Mouse (Mus musculus) hindlimb bud, embryonic 11.5 days (tissue): Measurements from ENCODE around the gene Relb.
A peak's percentile ranks its signal among the peaks of the same experiment; 100 is the strongest.

ENCODE experiments used
- DNase-seq: peaks from one replicate; pipeline ENCODE4 v3.0.0-alpha.2; 2012; ENCODE audit warnings: low read depth, low spot score; ENCODE audit errors: extremely low spot score

The Relb gene

DNA sequence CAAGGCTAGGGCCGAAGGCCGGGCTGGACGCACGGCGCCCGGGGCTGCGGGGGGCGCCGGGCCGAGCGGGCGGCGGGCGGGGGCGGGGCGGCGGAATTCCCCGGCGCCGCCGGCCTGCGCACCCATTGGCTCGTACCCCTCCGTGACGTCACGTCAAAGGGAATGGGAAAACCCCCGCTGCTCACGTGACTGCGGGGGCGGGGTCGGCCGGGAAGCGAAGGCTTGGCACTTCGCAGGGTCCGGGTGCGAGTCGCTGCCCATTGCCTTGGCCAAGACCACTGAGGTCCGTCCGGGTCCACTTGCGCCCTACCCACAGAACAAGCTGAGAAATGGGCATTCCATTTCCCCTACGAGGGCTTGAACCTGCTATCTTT is at the start of gene Relb:
Gene Relb (minus strand): TSS at position 78 of the 374 bp plus-strand sequence.
- peak; percentile 35 for DNase-seq

GRCm38 (mm10) chr7:19678901-19679300 is 49.7 kb upstream of the Relb start:
- no peak for DNase-seq

- DNase-seq, result no peak
Measured at GRCm38 (mm10) chr7:19677872-19678271, 48.6 kb upstream of the Relb start, which contains the start of gene Apoc2. Gene Apoc2 (minus strand): TSS chr7:19677941.

- DNase-seq, result no peak
Measured at GRCm38 (mm10) chr7:19676662-19677061, 47.4 kb upstream of the Relb start.

GRCm38 (mm10) chr7:19675824-19676223 is 46.6 kb upstream of the Relb start:
- DNase-seq, result no peak

DNA sequence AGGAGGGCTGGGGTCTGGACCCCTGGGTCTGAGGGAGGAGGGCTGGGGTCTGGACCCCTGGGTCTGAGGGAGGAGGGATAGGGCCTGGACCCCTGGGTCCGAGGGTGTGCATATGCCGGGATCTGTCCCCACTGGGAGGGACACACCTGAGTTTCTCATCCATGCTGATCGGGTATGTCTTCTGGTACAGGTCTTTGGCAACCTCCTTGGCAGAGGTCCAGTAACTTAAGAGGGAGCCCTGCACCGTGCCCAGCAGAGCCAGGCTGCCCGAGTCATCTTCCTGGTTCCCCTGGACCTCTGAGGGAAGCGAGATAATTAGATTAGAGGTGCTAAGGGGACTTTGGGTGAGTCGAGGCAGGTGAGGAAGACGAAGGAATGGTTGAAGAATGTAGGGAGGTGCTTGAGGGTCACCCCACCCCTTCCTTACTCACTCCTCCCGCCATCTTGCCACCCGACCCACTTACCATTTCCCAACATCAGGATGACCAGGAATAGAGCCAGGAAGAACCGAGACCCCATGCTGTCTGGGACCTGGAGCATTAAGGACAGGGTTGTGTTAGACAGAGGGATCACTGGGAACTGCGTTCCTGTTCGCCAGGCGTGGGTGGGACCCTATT is 44.0 kb upstream of the Relb start:
- no peak for DNase-seq

DNA sequence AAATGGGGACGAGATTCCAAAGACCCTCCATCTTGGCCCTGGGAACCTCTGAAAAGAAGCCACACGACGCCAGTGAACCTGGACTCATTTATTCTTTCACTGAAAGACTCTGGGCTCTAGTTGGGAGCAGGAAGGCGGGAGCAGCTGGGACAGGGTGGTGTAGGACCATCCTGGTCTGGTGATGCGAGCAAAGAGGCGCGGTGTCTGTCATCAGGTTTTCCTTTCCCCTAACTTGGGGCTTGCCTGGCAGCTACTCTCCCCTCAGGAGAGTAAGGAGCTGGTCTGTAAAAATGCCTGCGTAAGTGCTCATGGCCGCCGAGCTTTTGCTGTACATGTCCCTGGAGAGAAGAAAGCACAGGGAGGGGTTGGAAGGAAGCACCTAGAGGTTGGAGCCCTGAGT is 42.3 kb upstream of the Relb start:
- DNase-seq, result no peak

DNA sequence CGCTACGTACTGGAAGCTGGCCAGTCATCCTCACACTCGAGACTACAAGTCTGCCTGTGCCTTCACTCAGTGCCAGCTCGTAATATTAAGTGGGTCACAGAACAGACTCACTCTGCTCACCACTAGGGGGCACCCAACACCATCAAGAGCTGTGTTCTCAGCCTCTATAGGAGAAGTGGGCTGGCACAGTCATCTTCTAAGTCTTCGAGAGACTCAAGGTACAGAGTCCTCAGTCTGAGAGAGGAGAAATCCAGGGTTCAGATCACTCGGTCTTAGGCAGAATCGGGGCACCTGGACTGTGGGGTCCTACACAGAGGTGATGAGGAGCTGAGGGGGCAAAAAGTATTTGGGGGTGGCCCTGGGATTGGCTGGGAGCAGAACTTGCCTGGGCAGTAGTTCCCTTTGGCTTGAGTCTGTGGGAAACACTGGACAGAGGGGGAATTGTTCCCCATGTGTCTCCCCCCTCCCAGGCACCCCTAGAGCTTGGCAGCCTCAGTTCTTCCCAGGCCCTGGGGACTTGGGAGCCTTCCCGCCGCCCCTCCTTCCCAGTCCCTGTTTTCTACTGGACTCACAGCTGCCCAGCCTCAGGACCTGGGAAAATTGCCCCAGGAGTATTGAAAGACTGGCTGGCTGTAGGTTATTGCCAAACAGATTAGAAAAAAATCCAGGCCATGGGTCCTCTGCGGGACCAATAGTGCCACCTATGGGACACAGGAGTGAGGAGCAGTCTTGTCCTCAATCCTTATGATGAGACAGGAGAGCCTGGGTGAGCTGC is 39.9 kb upstream of the Relb start:
- DNase-seq, result peak; percentile 87

GRCm38 (mm10) chr7:19667434-19667833 is 38.2 kb upstream of the Relb start:
- DNase-seq, result no peak

- DNase-seq, result no peak
Measured at GRCm38 (mm10) chr7:19666750-19667149, 37.5 kb upstream of the Relb start.

DNA sequence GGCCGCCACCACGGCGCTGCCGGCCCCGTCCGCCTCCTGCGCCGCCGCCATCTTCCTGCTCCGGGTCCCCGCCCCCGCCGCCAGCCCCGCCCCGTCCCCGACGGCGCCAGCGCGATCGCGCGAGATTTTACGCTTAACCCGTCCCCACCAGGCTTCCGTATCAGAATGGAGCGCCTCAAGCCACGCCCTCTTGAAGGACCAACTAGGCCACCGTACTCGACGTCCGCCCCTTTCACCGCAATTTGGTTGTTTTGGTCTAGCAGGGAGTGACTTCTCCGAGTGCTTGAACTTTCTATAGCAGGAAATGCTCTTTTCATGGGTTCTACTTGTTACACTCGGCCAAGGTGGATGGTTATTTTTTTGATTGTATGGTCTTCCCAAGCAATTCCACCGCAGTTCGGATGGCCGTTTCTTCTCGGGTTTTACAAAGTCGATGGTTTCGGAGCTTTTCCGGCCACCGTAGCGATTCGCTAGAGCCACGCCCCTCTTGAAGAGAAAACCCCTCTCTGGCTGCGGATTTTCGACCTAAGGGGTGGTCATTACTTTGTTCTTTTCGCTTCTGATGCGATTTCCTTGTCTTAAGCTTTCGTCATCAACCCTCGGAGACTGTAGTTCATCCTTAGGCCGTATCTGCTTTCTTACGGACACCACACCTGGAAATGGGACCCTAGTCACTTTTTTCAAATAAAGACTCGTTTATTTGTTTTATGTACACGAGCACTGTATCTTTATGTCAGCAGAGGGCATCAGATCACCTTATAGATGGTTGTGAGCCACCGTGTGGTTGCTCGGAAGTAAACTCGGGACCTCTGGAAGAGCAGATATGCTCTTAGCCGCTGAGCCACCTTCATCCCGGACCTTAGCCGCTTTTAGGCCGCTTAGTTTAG is 36.0 kb upstream of the Relb start, which contains the start of gene Clptm1:
Gene Clptm1 (minus strand): TSS at position 79 of the 887 bp plus-strand sequence.
- peak; percentile 96 for DNase-seq

GRCm38 (mm10) chr7:19664455-19664954 is 35.3 kb upstream of the Relb start:
- DNase-seq, result no peak

DNA sequence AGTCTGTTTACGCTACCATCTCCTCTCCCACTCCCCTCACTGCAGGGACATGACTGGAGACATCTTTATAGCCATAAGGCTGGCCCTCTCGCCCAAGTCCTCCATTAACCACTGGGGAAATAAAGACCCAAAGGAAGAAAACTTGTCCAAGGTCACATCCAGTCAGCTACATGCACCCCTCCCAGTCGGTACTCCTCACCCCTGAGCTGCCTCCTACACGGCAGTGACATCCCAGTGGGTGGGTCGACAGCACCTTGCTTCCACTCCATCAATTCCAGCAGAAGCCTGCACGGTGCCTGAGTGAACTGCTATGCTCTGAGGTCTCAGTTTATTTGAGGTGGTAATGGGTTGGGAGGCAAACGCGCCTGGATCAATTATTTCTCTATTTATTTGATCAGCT is 34.7 kb upstream of the Relb start:
- DNase-seq, result no peak

DNA sequence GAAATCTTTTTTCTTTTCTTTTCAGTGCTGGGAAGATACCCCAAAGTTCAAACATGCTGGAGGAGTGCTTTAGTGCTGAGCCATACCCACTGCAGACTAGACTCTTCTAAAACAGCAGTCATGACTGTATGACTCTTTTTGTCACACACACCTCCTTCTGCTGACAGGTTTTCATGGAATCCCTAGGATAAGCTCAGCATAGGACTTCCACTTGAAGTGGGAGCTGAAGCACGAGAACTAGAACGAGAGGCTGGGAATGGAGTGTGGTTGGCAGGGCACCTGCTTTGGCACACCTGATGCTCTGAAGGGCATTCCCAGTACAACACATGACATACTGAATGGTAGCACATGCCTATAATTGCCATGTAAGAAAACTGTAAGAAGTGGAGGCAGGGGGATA is 23.4 kb upstream of the Relb start:
- DNase-seq, result no peak

GRCm38 (mm10) chr7:19651063-19651786 is 22.0 kb upstream of the Relb start:
- DNase-seq, result no peak

- no peak for DNase-seq
Measured at GRCm38 (mm10) chr7:19641223-19641622, 12.0 kb upstream of the Relb start.

GRCm38 (mm10) chr7:19635074-19635827 is 6.0 kb upstream of the Relb start:
- DNase-seq, result no peak

GRCm38 (mm10) chr7:19634591-19634990 is 5.4 kb upstream of the Relb start:
- DNase-seq, result no peak

DNA sequence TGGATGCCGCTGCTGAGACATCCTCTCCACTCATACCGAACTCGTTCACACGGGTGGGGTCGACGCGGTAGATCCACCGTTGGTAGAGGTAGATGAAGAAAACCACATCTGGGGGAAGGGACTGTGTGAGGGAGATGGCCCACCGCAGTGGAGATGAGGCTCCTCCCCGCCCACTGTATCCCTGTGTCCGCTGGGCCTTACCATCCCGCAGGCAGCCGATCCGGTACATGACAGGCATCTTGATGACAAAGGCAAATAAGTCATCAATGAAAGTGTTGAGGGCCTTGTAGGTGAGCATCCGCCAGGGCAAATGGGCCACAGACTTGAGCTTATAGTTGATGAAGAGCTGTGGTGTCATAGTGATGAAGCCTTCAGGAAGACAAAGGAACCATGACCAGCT is 4.6 kb upstream of the Relb start:
- DNase-seq, result no peak

DNA sequence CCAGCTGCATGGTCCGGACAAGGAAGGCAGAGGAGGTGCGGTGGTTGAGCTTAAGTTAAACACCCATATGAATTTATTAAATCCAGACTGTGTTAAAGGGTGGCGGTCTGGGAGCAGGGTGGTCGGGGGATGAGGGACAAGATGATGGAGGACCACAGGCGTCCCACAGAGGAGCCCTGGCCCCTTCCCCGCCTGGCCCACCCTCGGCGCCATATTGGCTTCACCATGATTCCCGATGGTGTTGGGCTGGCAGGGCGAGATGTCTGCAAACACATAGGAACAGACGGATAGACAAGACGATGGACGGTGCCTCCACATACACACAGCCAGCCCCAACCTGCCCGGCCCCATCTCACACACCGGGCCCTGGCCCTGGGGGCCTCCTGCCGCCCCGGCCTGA is 4.0 kb upstream of the Relb start:
- no peak for DNase-seq
